Mouse (Mus musculus) lung, postnatal 0 days (tissue): ENCODE data around the gene Palm2. TPM values are rescaled to one million over a fixed set of nuclear protein-coding genes. Genes with fewer than 3 reads are reported as not detected.

Experiments used
- ATAC-seq: fragments of 200-750 bp; cut with Nextera tagmentation; 2 replicates; pipeline ENCODE4 v1.8.0; 2017; ENCODE audit warnings: moderate library complexity
- DNase-seq: peaks from one replicate; pipeline ENCODE4 v3.0.0-alpha.2; 2016; ENCODE audit warnings: low spot score
- H3K27ac ChIP-seq: fragments of 300-500 bp; sonication (generic); 2 replicates; pipeline ENCODE4 v1.5.1; 2014; ENCODE audit warnings: antibody characterized with exemption, mild to moderate bottlenecking, low read length, mixed read lengths
- H3K27me3 ChIP-seq: fragments of 300-500 bp; sonication (generic); replicated peaks from 2 replicates; pipeline ENCODE4 v1.6.1; 2014; ENCODE audit warnings: low read length, mixed read lengths; ENCODE audit not compliant: insufficient read depth
- H3K36me3 ChIP-seq: fragments of 300-500 bp; sonication (generic); 2 replicates; pipeline ENCODE4 v1.6.1; 2014; ENCODE audit warnings: low read length, mixed read lengths; ENCODE audit not compliant: insufficient read depth
- H3K4me1 ChIP-seq: fragments of 300-500 bp; sonication (generic); 2 replicates; pipeline ENCODE4 v1.6.1; 2014; ENCODE audit warnings: antibody characterized with exemption, low read depth, low read length, mixed read lengths; ENCODE audit not compliant: insufficient read depth
- H3K4me2 ChIP-seq: fragments of 300-500 bp; sonication (generic); replicated peaks from 2 replicates; pipeline ENCODE4 v1.6.1; 2014; ENCODE audit warnings: low read depth, mild to moderate bottlenecking, low read length, moderate library complexity, mixed read lengths
- H3K4me3 ChIP-seq: fragments of 300-500 bp; sonication (generic); 2 replicates; pipeline ENCODE4 v1.5.1; 2014; ENCODE audit warnings: low read depth, low read length
- H3K9ac ChIP-seq: fragments of 300-500 bp; sonication (generic); replicated peaks from 2 replicates; pipeline ENCODE4 v1.6.1; 2014; ENCODE audit warnings: low read depth, mild to moderate bottlenecking
- H3K9me3 ChIP-seq: fragments of 300-500 bp; sonication (generic); 2 replicates; pipeline ENCODE4 v1.6.1; 2016; ENCODE audit warnings: low read length, mixed read lengths
- CTCF ChIP-seq: IDR thresholded peaks from 2 replicates; pipeline ENCODE4 v1.5.1; 2016; ENCODE audit warnings: antibody characterized with exemption, mild to moderate bottlenecking
- EP300 ChIP-seq: IDR thresholded peaks from 2 replicates; pipeline ENCODE4 v1.6.1; 2016; ENCODE audit warnings: antibody characterized with exemption, mild to moderate bottlenecking, control low read depth
- WGBS: fragments of 180-500 bp; shearing (Covaris S2); extraction: QIAGEN DNeasy Blood & Tissue Kit; methylation state at CpG from one replicate; pipeline ENCODE4 v1.1.7; 2014; 5-methylcytosine and 5-hydroxymethylcytosine counted together
- polyA plus RNA-seq: library from polyadenylated mRNA; unstranded; fragments of >200 nt; fragmentation: Nextera tagmentation; extraction: Ambion mirVana; gene quantifications from 2 replicates; pipeline ENCODE4 v1.2.1, GENCODE M21; 2015

Gene Palm2
- polyA plus RNA-seq, 1 experiment from 2014 or later: 1.9 TPM

DNA sequence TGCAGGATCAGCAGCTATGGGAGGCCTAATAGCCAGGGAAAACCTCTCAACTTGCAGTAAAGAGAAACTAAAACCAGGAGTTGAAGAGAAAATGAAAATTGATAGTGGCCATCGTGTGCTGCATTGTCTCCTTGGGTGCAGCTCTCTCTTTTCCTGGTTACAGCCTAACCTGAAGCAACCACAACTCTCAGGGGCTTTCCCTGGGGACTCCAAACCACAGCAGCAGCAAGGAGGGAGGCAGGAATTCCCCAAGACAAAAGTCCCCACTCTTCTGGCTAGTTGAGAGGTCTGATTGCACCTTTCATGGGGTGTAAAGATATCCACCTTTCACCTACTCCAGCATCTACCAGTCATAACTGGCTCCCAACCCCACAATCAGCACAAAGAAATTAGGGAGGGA, 291.5 kb downstream of the Palm2 start:
- H3K27me3 ChIP-seq: no peaks in the 10 kb centered on the region
- no peak overlapping the region for H3K9ac ChIP-seq
- TF ChIP-seq EP300: no peak
- TF ChIP-seq CTCF: no peak
- H3K27ac ChIP-seq: no peak overlapping the region
- H3K9me3 ChIP-seq: no peaks in the 10 kb centered on the region
- peaks cover 5% of the 10 kb centered on the region for H3K4me1 ChIP-seq
- no peaks in the 10 kb centered on the region for H3K36me3 ChIP-seq
- no peak overlapping the region for H3K4me3 ChIP-seq
- WGBS: 67% methylated on average over 1 of the region's 1 CpGs
- no peak overlapping the region for H3K4me2 ChIP-seq
- ATAC-seq: no peak
- DNase-seq: no peak

GRCm38 (mm10) chr4:57728611-57729183, 294.6 kb downstream of the Palm2 start:
- Histone ChIP-seq H3K9ac (no peak overlapping the region), H3K27ac (no peak overlapping the region), H3K27me3 (no peaks in the 10 kb centered on the region), H3K4me2 (no peak overlapping the region), H3K4me1 (peaks cover 5% of the 10 kb centered on the region), H3K36me3 (no peaks in the 10 kb centered on the region), H3K9me3 (no peaks in the 10 kb centered on the region), H3K4me3 (no peak overlapping the region)
- ATAC-seq (no peak), DNase-seq (no peak)
- 83% methylated on average over 4 of the region's 4 CpGs for WGBS
- TF ChIP-seq EP300: no peak
- no peak for TF ChIP-seq CTCF

- ATAC-seq: peak; percentile 55
- 65% methylated on average over 6 of the region's 6 CpGs for WGBS
- peaks cover 5% of the 10 kb centered on the region for H3K4me1 ChIP-seq
- TF ChIP-seq CTCF: no peak
- TF ChIP-seq EP300: peak; percentile 55
- no peaks in the 10 kb centered on the region for H3K36me3 ChIP-seq
- no peaks in the 10 kb centered on the region for H3K9me3 ChIP-seq
- H3K4me3 ChIP-seq: no peak overlapping the region
- no peak overlapping the region for H3K4me2 ChIP-seq
- DNase-seq: peak; percentile 44
- H3K9ac ChIP-seq: no peak overlapping the region
- H3K27me3 ChIP-seq: no peaks in the 10 kb centered on the region
- H3K27ac ChIP-seq: no peak overlapping the region
Observed at GRCm38 (mm10) chr4:57730047-57730446, 296.0 kb downstream of the Palm2 start.

- Histone ChIP-seq H3K4me2 (no peak overlapping the region), H3K9me3 (no peaks in the 10 kb centered on the region), H3K36me3 (no peaks in the 10 kb centered on the region), H3K9ac (no peak overlapping the region), H3K27ac (no peak overlapping the region), H3K4me3 (no peak overlapping the region), H3K27me3 (no peaks in the 10 kb centered on the region), H3K4me1 (peaks cover 5% of the 10 kb centered on the region)
- peak; percentile 49 for ATAC-seq
- peak; percentile 10 for DNase-seq
- TF ChIP-seq EP300 (no peak), CTCF (no peak)
- 68% methylated on average over 11 of the region's 11 CpGs for WGBS
Observed at GRCm38 (mm10) chr4:57730801-57731598, 297.0 kb downstream of the Palm2 start.

DNA sequence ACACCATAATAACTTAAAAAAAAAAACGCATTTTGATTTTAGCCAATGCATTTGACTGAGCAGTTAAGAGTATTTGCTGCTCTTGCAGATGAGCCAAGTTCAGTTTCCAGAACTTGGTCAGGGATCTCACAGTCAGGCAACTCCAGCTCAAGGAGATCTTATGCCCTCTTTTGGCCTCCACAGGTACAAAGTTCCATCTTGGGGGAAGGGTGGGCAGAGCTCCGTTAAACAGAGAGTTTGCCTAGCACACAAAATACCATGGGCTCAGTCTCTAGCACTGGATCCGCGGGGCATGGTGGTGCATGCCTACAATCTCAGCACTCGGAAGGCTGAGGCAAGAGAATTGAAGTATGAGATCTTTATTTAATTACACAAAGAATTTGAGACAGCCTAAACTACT, 298.3 kb downstream of the Palm2 start:
- Histone ChIP-seq H3K27ac (no peak overlapping the region), H3K9me3 (no peaks in the 10 kb centered on the region), H3K9ac (no peak overlapping the region), H3K4me3 (no peak overlapping the region), H3K36me3 (no peaks in the 10 kb centered on the region), H3K4me2 (no peak overlapping the region), H3K4me1 (peaks cover 5% of the 10 kb centered on the region), H3K27me3 (no peaks in the 10 kb centered on the region)
- WGBS: 77% methylated on average over 5 of the region's 5 CpGs
- ATAC-seq: no peak
- no peak for DNase-seq
- no peak for TF ChIP-seq CTCF
- TF ChIP-seq EP300: no peak

DNA sequence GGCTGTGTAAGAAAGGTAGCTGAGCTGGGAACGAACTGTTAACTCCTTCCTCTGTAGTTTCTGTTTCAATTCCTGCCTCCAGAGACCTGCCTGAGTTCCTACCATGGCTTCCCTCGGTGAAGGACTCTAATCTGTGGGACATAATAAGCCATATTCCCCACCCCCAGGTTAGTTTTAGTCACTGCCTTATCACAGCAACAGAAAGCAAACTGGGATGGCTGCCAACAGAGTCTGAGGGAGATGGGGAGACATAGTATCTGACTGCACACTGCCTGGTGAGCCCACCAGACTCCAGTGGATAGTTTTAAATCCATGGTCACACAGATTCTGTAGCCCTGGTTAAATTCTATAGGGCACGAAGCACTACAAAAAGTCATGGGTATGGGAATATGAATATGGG, 299.4 kb downstream of the Palm2 start:
- ATAC-seq (no peak), DNase-seq (no peak)
- no peak overlapping the region for H3K9ac ChIP-seq
- no peaks in the 10 kb centered on the region for H3K36me3 ChIP-seq
- TF ChIP-seq EP300: no peak
- TF ChIP-seq CTCF: no peak
- no peak overlapping the region for H3K27ac ChIP-seq
- 61% methylated on average over 3 of the region's 3 CpGs for WGBS
- H3K4me1 ChIP-seq: peaks cover 5% of the 10 kb centered on the region
- H3K4me3 ChIP-seq: no peak overlapping the region
- no peaks in the 10 kb centered on the region for H3K9me3 ChIP-seq
- no peaks in the 10 kb centered on the region for H3K27me3 ChIP-seq
- H3K4me2 ChIP-seq: no peak overlapping the region
